Mouse (Mus musculus): ENCODE data around the gene Lrrc19. TPM values are rescaled to one million over a fixed set of nuclear protein-coding genes. Genes with fewer than 3 reads are reported as not detected.

The Lrrc19 gene
- not detected for polyA plus RNA-seq (2014; fragmentation: Illumina TruSeq; extraction: RNeasy Lipid Tissue Mini Kit (QIAGEN cat#74804); ENCODE audit: insufficient read depth, low read depth, low replicate concordance)

GRCm38 (mm10) chr4:94649920-94650319 is at the start of gene Lrrc19:
Gene Lrrc19 (minus strand): TSS chr4:94650144.

GRCm38 (mm10) chr4:94613972-94614626 is 35.8 kb downstream of the Lrrc19 start, which contains the start of gene Ift74:
Gene Ift74 (plus strand): TSS chr4:94614491.

GRCm38 (mm10) chr4:94603031-94603629 is 46.8 kb downstream of the Lrrc19 start, which contains the start of gene Plaa:
Gene Plaa (minus strand): TSS chr4:94603244.

Other genes with a start within 250 kb of the Lrrc19 start
- gene Gm10306, start 93.6 kb downstream of the Lrrc19 start, polyA plus RNA-seq (2014; fragmentation: Illumina TruSeq; extraction: RNeasy Lipid Tissue Mini Kit (QIAGEN cat#74804); ENCODE audit: insufficient read depth, low read depth, low replicate concordance) = not detected
- 5.3 TPM for gene Caap1, start 93.3 kb downstream of the Lrrc19 start, polyA plus RNA-seq (2014; fragmentation: Illumina TruSeq; extraction: RNeasy Lipid Tissue Mini Kit (QIAGEN cat#74804); ENCODE audit: insufficient read depth, low read depth, low replicate concordance)
- 17.0 TPM for gene Plaa, start 46.9 kb downstream of the Lrrc19 start, polyA plus RNA-seq (2014; fragmentation: Illumina TruSeq; extraction: RNeasy Lipid Tissue Mini Kit (QIAGEN cat#74804); ENCODE audit: insufficient read depth, low read depth, low replicate concordance)
- gene Ift74, start 35.7 kb downstream of the Lrrc19 start, polyA plus RNA-seq (2014; fragmentation: Illumina TruSeq; extraction: RNeasy Lipid Tissue Mini Kit (QIAGEN cat#74804); ENCODE audit: insufficient read depth, low read depth, low replicate concordance) = 10.2 TPM
- 80.5 TPM for gene Tek, start 89.1 kb upstream of the Lrrc19 start, polyA plus RNA-seq (2014; fragmentation: Illumina TruSeq; extraction: RNeasy Lipid Tissue Mini Kit (QIAGEN cat#74804); ENCODE audit: insufficient read depth, low read depth, low replicate concordance)

Data from lung, adult 10 weeks (tissue).